Comparison of ENCODE assay signal across 8 mouse cellular contexts in the genomic region with DNA sequence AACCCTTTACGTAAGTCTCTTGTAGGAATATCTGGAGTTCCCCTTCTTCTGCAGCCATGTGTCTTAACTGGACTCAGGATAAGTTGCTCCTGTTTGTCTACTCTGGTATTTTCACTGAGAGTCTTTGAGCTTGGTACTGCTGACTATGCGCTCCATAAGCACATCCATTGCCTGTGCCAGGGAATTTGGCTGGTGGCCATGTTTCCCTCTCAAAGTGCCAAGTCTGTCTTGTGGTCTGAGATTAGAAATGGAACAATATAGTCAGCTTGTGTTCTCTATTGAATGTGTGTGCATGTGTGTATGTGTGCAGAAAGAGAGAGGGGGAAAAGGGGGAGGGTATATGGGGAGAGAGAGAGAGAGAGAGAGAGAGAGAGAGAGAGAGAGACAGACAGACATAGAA.
DNase-seq lines count a peak whose midpoint lies in the region; ATAC-seq and TF ChIP-seq lines count a peak whose summit lies in the region.

No protein-coding gene starts in this region.

- H3K36me3 ChIP-seq in midbrain, embryonic 14.5 days (ENCODE audit: control insufficient read depth, insufficient read depth, low read length) = no peaks in the 10 kb centered on the region
- no peaks in the 10 kb centered on the region for H3K36me3 ChIP-seq in midbrain, embryonic 13.5 days
- H3K36me3 ChIP-seq in intestine, embryonic 16.5 days (ENCODE audit: control insufficient read depth, insufficient read depth, low read length) = no peaks in the 10 kb centered on the region

- 91% methylated on average over 2 of the region's 2 CpGs for WGBS in midbrain, embryonic 14.5 days
- 92% methylated on average over 2 of the region's 2 CpGs for WGBS in midbrain, embryonic 13.5 days
- WGBS in intestine, embryonic 16.5 days = 93% methylated on average over 2 of the region's 2 CpGs

- ATAC-seq in midbrain, embryonic 14.5 days (ENCODE audit: low FRiP score, low TSS enrichment) = no peak
- no peak for ATAC-seq in midbrain, embryonic 13.5 days
- ATAC-seq in intestine, embryonic 16.5 days = no peak

- H3K4me1 ChIP-seq in midbrain, embryonic 14.5 days (ENCODE audit: control insufficient read depth, insufficient read depth, low read length) = no peaks in the 10 kb centered on the region
- no peaks in the 10 kb centered on the region for H3K4me1 ChIP-seq in midbrain, embryonic 13.5 days (replicated peaks)
- H3K4me1 ChIP-seq in intestine, embryonic 16.5 days (ENCODE audit: control insufficient read depth, insufficient read depth, low read length) = no peaks in the 10 kb centered on the region

- no peak overlapping the region for H3K4me2 ChIP-seq in midbrain, embryonic 14.5 days (ENCODE audit: low read length)
- H3K4me2 ChIP-seq in midbrain, embryonic 13.5 days (replicated peaks) = no peak overlapping the region
- no peak overlapping the region for H3K4me2 ChIP-seq in intestine, embryonic 16.5 days (ENCODE audit: low read depth, low read length)

- H3K27me3 ChIP-seq in midbrain, embryonic 14.5 days (ENCODE audit: control insufficient read depth, insufficient read depth, low read length) = no peaks in the 10 kb centered on the region
- H3K27me3 ChIP-seq in midbrain, embryonic 13.5 days = no peaks in the 10 kb centered on the region
- H3K27me3 ChIP-seq in intestine, embryonic 16.5 days (replicated peaks; ENCODE audit: control insufficient read depth, insufficient read depth, low read length) = no peaks in the 10 kb centered on the region

- DNase-seq in adrenal gland, postnatal 10 days = peak; percentile 14
- no peak for DNase-seq in adrenal gland, adult 18-20 months (ENCODE audit: low spot score in 2 of 2)
- DNase-seq in midbrain, embryonic 14.5 days = peak; percentile 54
- peak; percentile 80 to 85 for DNase-seq in layer of hippocampus, adult 2 months (ENCODE audit: low spot score in 2 of 2)
- DNase-seq in right cerebral cortex, postnatal 4 days = peak; percentile 80
- DNase-seq in B cell, adult 2 months = no peak

- no peak for TF ChIP-seq CTCF in layer of hippocampus, adult 2 months (conservative IDR thresholded peaks at IDR 0.05)

- no peak overlapping the region for H3K9ac ChIP-seq in midbrain, embryonic 14.5 days (replicated peaks; ENCODE audit: low read length)
- no peak overlapping the region for H3K9ac ChIP-seq in midbrain, embryonic 13.5 days (replicated peaks)
- no peak overlapping the region for H3K9ac ChIP-seq in intestine, embryonic 16.5 days (ENCODE audit: low read depth, low read length)

- H3K27ac ChIP-seq in midbrain, embryonic 14.5 days (replicated peaks; ENCODE audit: low read depth, low read length) = no peak overlapping the region
- no peak overlapping the region for H3K27ac ChIP-seq in midbrain, embryonic 13.5 days
- peak overlapping the region; percentile 89 for H3K27ac ChIP-seq in layer of hippocampus, adult 2 months
- no peak overlapping the region for H3K27ac ChIP-seq in intestine, embryonic 16.5 days (ENCODE audit: low read length)

- H3K4me3 ChIP-seq in midbrain, embryonic 14.5 days (replicated peaks; ENCODE audit: low read depth, low read length) = no peak overlapping the region
- H3K4me3 ChIP-seq in midbrain, embryonic 13.5 days (replicated peaks) = no peak overlapping the region
- H3K4me3 ChIP-seq in layer of hippocampus, adult 2 months = no peak overlapping the region
- no peak overlapping the region for H3K4me3 ChIP-seq in intestine, embryonic 16.5 days (ENCODE audit: low read length)

- no peaks in the 10 kb centered on the region for H3K9me3 ChIP-seq in midbrain, embryonic 14.5 days (ENCODE audit: control insufficient read depth, low read length)
- no peaks in the 10 kb centered on the region for H3K9me3 ChIP-seq in midbrain, embryonic 13.5 days
- no peaks in the 10 kb centered on the region for H3K9me3 ChIP-seq in intestine, embryonic 16.5 days (ENCODE audit: control insufficient read depth, low read length)

Comparison
In these comparisons a context has a peak if more than half of its experiments do, and no peak if none do; other contexts are left out.
1. DNase-seq: peak in adrenal gland, postnatal 10 days (single experiment), midbrain, embryonic 14.5 days (single experiment), layer of hippocampus, adult 2 months (2 of 2) and right cerebral cortex, postnatal 4 days (single experiment); none in adrenal gland, adult 18-20 months (0 of 2) and B cell, adult 2 months (0 of 2).